Mouse (Mus musculus): Measurements from ENCODE around the gene Josd2. TPM values are rescaled to one million over a fixed set of nuclear protein-coding genes. Genes with fewer than 3 reads are reported as not detected.

The Josd2 gene
- polyA plus RNA-seq, 1 experiment from 2014 or later: 169 TPM

DNA sequence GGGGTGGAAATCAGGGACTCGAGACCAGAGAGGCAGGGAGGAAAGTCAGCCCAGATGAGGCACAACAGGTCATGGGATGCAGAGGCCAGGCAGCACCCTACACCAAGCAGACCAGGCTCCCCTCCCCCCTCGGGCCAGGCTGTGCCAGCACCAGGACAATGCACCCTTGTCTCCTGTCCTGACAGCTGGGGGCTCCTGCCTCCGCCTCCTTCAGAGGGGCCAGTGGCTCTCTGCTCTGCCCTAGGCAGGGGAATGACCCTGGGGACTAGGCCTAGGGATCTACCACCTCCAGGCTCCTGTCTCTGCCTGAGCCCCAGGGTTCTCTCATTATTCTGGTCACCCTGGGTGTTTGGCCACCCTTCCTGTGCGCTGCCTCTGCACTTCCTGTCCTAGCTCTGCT is 6.6 kb downstream of the Josd2 start:
- H3K4me1 ChIP-seq (ENCODE audit: control insufficient read depth, insufficient read depth, low read length): peaks cover 49% of the 10 kb centered on the region
- no peaks in the 10 kb centered on the region for H3K27me3 ChIP-seq (ENCODE audit: control insufficient read depth, insufficient read depth, low read length)
- no peaks in the 10 kb centered on the region for H3K9me3 ChIP-seq (replicated peaks; ENCODE audit: control insufficient read depth, low read length)
- peak overlapping the region; percentile 71 for H3K4me2 ChIP-seq
- H3K9ac ChIP-seq (ENCODE audit: low read depth, low read length): peak overlapping the region; percentile 96
- peak overlapping the region; percentile 58 for H3K4me3 ChIP-seq (ENCODE audit: low read depth, low read length)
- 6% methylated on average over 4 of the region's 4 CpGs for WGBS (ENCODE audit: insufficient replicate concordance)
- H3K27ac ChIP-seq (ENCODE audit: low read depth, low read length): peak overlapping the region; percentile 100
- no peaks in the 10 kb centered on the region for H3K36me3 ChIP-seq (ENCODE audit: control insufficient read depth, insufficient read depth, low read length)
- no peak for ATAC-seq (replicated peaks; ENCODE audit: insufficient number of reproducible peaks, low FRiP score, low TSS enrichment)

DNA sequence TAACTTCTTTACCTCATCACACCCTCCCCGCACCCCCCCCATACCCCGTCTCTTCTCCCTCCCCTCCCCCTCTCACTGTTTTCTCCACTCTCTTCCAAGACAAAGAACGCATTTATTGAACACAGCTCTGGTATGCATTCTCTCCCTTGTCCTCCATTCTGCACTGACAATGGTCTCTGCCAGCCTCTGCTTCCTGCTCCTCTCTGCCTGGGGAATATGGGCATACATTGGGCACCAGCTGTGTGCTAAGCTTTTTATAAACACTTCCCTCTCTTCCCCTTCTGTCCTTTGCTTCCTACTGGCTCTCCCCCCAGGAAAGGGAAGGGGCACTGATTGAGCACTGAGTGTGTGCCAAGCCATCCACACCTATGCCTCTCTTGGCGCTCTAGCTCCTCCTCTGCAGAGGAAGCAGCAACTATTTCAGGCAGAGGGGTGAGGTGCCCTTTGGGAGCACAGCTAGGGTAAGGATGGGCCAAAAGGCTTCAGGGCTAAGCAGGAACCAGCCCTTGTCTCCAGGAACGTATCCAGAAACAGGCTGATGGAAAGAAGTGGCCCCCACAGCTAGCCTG is 7.3 kb downstream of the Josd2 start:
- H3K9me3 ChIP-seq (replicated peaks; ENCODE audit: control insufficient read depth, low read length): no peaks in the 10 kb centered on the region
- H3K9ac ChIP-seq (ENCODE audit: low read depth, low read length): peak overlapping the region; percentile 96

DNA sequence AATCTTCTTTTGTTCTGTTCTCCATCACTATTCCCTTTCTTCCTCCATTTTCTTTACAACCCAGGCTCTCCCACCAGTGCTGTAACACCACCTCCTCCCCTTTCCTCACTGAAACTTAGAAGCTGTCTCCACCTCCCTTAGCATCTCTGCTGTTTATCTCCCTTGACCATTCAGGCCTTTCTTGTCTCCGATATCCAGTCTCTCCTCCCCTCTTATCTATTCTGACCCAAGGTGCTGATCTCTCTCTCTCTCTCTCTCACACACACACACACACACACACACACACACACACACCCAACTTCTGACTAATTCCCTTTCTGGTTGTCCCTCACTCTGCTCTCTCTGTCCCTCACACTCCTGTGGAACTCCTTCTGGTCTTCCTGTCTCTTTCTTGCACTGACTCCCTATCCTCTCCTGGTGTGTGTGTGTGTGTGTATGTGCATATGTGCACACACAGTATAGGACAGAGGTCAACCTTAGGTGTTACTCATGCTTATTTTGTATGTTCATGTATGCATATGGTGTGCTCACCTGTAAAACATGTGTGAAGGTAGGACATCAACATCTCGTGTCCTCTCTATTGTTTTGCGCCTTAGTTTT is 15.2 kb downstream of the Josd2 start:
- Histone ChIP-seq H3K27me3 (ENCODE audit: control insufficient read depth, insufficient read depth, low read length) (no peaks in the 10 kb centered on the region), H3K9me3 (replicated peaks; ENCODE audit: control insufficient read depth, low read length) (no peaks in the 10 kb centered on the region), H3K27ac (ENCODE audit: low read depth, low read length) (peak overlapping the region; percentile 70), H3K4me1 (ENCODE audit: control insufficient read depth, insufficient read depth, low read length) (peaks cover 6% of the 10 kb centered on the region; the same call in 1 of the 2 replicates), H3K9ac (ENCODE audit: low read depth, low read length) (peak overlapping the region; percentile 65), H3K4me3 (ENCODE audit: low read depth, low read length) (peak overlapping the region; percentile 25), H3K36me3 (ENCODE audit: control insufficient read depth, insufficient read depth, low read length) (no peaks in the 10 kb centered on the region), H3K4me2 (peak overlapping the region; percentile 59)
- ATAC-seq (replicated peaks; ENCODE audit: insufficient number of reproducible peaks, low FRiP score, low TSS enrichment): peak; percentile 64
- WGBS (ENCODE audit: insufficient replicate concordance): 48% methylated on average over 3 of the region's 3 CpGs

More for the DNA sequence above, 7.3 kb downstream of the Josd2 start:
- H3K4me3 ChIP-seq (ENCODE audit: low read depth, low read length): peak overlapping the region; percentile 58
- 12% methylated on average over 5 of the region's 5 CpGs for WGBS (ENCODE audit: insufficient replicate concordance)
- H3K4me2 ChIP-seq: peak overlapping the region; percentile 71
- no peaks in the 10 kb centered on the region for H3K36me3 ChIP-seq (ENCODE audit: control insufficient read depth, insufficient read depth, low read length)
- peak overlapping the region; percentile 100 for H3K27ac ChIP-seq (ENCODE audit: low read depth, low read length)
- H3K4me1 ChIP-seq (ENCODE audit: control insufficient read depth, insufficient read depth, low read length): peaks cover 42% of the 10 kb centered on the region
- H3K27me3 ChIP-seq (ENCODE audit: control insufficient read depth, insufficient read depth, low read length): no peaks in the 10 kb centered on the region
- ATAC-seq (replicated peaks; ENCODE audit: insufficient number of reproducible peaks, low FRiP score, low TSS enrichment): no peak

DNA sequence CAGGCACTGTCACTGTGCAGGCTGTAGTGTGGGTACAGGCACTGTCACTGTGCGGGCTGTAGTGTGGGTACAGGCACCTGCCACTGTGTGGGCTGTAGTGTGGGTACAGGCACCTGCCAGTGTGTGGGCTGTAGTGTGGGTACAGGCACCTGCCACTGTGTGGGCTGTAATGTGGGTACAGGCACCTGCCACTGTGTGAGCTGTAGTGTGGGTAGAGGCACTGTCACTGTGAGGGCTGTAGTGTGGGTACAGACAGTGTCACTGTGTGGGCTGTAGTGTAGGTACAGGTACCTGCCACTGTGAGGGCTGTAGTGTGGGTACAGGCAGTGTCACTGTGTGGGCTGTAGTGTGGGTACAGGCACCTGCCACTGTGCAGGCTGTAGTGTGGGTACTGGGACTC is 16.3 kb downstream of the Josd2 start:
- peak overlapping the region; percentile 29; the same call in 1 of the 2 replicates for H3K4me2 ChIP-seq
- 0 out of 2 replicates have a peak overlapping the region, but pooled peaks have one; percentile 1 for H3K9ac ChIP-seq (ENCODE audit: low read depth, low read length)
- peak overlapping the region; percentile 2; the same call in 1 of the 2 replicates for H3K27ac ChIP-seq (ENCODE audit: low read depth, low read length)
- no peaks in the 10 kb centered on the region for H3K27me3 ChIP-seq (ENCODE audit: control insufficient read depth, insufficient read depth, low read length)
- no peak overlapping the region for H3K4me3 ChIP-seq (ENCODE audit: low read depth, low read length)
- no peak for ATAC-seq (replicated peaks; ENCODE audit: insufficient number of reproducible peaks, low FRiP score, low TSS enrichment)
- H3K9me3 ChIP-seq (replicated peaks; ENCODE audit: control insufficient read depth, low read length): no peaks in the 10 kb centered on the region
- H3K36me3 ChIP-seq (ENCODE audit: control insufficient read depth, insufficient read depth, low read length): no peaks in the 10 kb centered on the region
- 86% methylated on average over 1 of the region's 1 CpGs for WGBS (ENCODE audit: insufficient replicate concordance)
- peaks cover 6% of the 10 kb centered on the region; the same call in 1 of the 2 replicates for H3K4me1 ChIP-seq (ENCODE audit: control insufficient read depth, insufficient read depth, low read length)

DNA sequence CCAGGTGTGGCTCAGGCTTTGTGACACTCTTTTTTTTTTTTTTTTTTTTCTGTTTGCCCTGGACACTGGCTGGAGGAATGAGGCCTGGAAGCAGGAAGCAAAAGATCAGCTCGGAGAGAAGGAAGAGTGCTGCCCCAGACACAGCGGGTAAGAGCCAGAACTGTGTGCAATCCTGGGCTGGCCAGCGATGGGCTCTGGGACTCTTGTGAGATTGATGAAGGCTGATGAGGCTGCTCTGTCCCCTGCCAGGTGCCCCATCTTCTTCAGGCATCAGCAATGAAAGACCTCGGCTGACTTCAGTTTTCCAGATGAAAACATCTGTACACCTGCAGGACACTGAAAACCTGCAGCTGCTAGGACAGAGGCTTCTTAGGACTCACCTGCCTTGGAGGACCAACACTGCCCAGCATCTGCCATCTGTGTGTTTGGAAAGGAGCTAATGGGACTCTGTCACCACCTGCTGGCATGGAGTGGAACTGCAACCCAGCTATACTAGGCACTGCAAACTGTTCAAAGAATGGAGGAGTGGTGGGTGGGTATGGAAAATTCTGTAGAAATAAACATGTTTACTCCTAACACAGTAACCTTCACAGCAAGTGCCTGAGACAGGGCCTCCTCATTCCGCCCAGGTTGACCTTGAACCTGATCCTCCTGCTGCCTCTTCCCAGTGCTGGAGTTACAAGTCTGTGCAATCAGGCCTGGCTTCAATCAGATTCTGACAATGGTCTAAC is 17.2 kb downstream of the Josd2 start:
- 34% methylated on average over 5 of the region's 5 CpGs for WGBS (ENCODE audit: insufficient replicate concordance)
- Histone ChIP-seq H3K27me3 (ENCODE audit: control insufficient read depth, insufficient read depth, low read length) (no peaks in the 10 kb centered on the region), H3K9ac (ENCODE audit: low read depth, low read length) (no peak overlapping the region), H3K9me3 (replicated peaks; ENCODE audit: control insufficient read depth, low read length) (no peaks in the 10 kb centered on the region), H3K27ac (ENCODE audit: low read depth, low read length) (0 out of 2 replicates have a peak overlapping the region, but pooled peaks have one; percentile 2), H3K4me3 (ENCODE audit: low read depth, low read length) (no peak overlapping the region), H3K4me2 (no peak overlapping the region), H3K4me1 (ENCODE audit: control insufficient read depth, insufficient read depth, low read length) (peaks cover 6% of the 10 kb centered on the region; the same call in 1 of the 2 replicates), H3K36me3 (ENCODE audit: control insufficient read depth, insufficient read depth, low read length) (no peaks in the 10 kb centered on the region)
- no peak for ATAC-seq (replicated peaks; ENCODE audit: insufficient number of reproducible peaks, low FRiP score, low TSS enrichment)

DNA sequence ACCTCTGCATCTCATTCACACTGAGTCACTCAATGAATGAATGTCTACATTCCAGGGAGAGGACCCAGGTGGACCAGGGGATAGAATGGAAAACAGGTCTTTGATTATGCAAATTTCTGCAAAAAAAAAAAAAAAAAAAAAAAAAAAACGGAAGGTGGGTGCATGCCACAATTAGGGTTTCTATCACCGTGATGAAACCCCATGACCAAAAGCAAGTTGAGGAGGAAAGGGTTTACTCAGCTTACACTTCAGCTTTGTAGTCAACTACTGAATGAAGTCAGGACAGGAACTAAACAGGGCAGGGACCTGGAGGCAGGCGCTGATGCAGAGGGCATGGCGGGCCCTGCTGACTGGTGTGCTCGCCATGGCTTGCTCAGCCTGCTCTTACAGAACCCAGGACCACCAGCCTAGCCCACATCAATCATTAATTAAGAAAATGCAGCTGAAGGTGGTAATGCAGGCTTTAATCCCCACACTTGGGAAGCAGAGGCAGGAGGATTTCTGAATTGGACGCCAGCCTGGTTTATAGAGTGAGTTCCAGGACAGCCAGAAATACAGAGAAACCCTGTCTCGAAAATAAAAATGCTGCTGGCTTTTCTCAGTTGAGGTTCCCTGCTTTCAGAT is 17.9 kb downstream of the Josd2 start:
- no peaks in the 10 kb centered on the region for H3K27me3 ChIP-seq (ENCODE audit: control insufficient read depth, insufficient read depth, low read length)
- H3K27ac ChIP-seq (ENCODE audit: low read depth, low read length): no peak overlapping the region; the same call in 1 of the 2 replicates
- H3K36me3 ChIP-seq (ENCODE audit: control insufficient read depth, insufficient read depth, low read length): no peaks in the 10 kb centered on the region
- no peak overlapping the region for H3K9ac ChIP-seq (ENCODE audit: low read depth, low read length)
- H3K4me2 ChIP-seq: no peak overlapping the region
- H3K4me3 ChIP-seq (ENCODE audit: low read depth, low read length): no peak overlapping the region
- H3K9me3 ChIP-seq (replicated peaks; ENCODE audit: control insufficient read depth, low read length): no peaks in the 10 kb centered on the region
- no peak for ATAC-seq (replicated peaks; ENCODE audit: insufficient number of reproducible peaks, low FRiP score, low TSS enrichment)
- WGBS (ENCODE audit: insufficient replicate concordance): 69% methylated on average over 7 of the region's 7 CpGs
- peaks cover 6% of the 10 kb centered on the region; the same call in 1 of the 2 replicates for H3K4me1 ChIP-seq (ENCODE audit: control insufficient read depth, insufficient read depth, low read length)

DNA sequence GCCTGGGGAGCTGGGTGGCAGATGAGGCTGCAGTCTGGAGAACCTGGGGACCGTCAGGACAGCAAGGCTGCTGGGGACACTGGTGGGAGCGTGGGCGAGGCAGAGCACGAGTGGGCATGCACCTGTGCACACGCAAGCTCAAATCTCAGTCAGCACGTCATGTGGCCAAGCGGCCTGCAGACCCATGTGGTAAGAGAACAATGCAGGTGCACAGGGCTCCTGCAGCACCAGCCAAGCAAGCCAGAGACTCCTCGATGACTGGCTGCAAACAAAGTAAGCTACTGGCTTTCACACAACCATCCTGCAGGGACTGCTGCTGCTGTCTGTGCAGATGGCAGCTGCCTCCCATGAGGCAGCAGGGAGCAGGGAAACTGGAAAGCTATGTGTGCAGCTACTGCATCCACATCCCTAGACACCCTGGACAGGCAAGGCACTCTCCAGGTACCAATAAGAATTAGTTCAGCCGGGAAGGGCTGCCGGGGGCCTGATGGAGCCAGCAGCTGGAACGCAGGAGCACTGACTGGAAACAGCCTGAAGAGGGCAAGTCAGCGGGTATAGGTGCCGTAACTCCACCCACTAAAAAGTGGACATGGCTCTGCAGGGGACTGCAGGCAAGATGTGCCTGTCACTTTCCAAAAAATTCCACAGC is 19.3 kb downstream of the Josd2 start:
- H3K4me1 ChIP-seq (ENCODE audit: control insufficient read depth, insufficient read depth, low read length): peaks cover 6% of the 10 kb centered on the region; the same call in 1 of the 2 replicates
- peaks cover 4% of the 10 kb centered on the region; the same call in 1 of the 2 replicates for H3K36me3 ChIP-seq (ENCODE audit: control insufficient read depth, insufficient read depth, low read length)
- no peak overlapping the region for H3K4me3 ChIP-seq (ENCODE audit: low read depth, low read length)
- H3K9me3 ChIP-seq (replicated peaks; ENCODE audit: control insufficient read depth, low read length): no peaks in the 10 kb centered on the region
- WGBS (ENCODE audit: insufficient replicate concordance): 49% methylated on average over 13 of the region's 13 CpGs
- no peak overlapping the region for H3K4me2 ChIP-seq
- H3K27ac ChIP-seq (ENCODE audit: low read depth, low read length): peak overlapping the region; percentile 46
- H3K27me3 ChIP-seq (ENCODE audit: control insufficient read depth, insufficient read depth, low read length): no peaks in the 10 kb centered on the region
- no peak for ATAC-seq (replicated peaks; ENCODE audit: insufficient number of reproducible peaks, low FRiP score, low TSS enrichment)
- H3K9ac ChIP-seq (ENCODE audit: low read depth, low read length): no peak overlapping the region

DNA sequence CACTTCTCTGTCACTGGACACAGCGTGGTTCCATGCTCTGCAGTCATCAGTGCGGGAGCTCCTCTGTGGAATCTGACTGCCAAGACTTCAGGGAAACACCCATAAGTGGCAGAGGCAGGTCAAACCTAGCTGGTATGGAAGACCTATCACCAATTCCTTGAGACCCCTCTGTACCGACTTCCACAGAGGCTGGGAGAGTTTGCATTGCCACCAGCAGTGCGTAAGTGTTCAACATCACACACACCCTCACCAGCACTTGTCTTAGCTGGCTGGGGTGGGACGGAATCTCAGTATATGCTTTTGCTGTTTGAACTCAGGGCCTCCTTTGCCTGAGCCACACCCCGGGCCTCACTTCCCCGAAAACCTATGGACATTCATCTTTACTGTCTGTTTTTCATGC is 20.2 kb downstream of the Josd2 start:
- Histone ChIP-seq H3K9me3 (replicated peaks; ENCODE audit: control insufficient read depth, low read length) (no peaks in the 10 kb centered on the region), H3K4me2 (no peak overlapping the region), H3K4me3 (ENCODE audit: low read depth, low read length) (no peak overlapping the region), H3K9ac (ENCODE audit: low read depth, low read length) (no peak overlapping the region), H3K27me3 (ENCODE audit: control insufficient read depth, insufficient read depth, low read length) (no peaks in the 10 kb centered on the region), H3K4me1 (ENCODE audit: control insufficient read depth, insufficient read depth, low read length) (peaks cover 2% of the 10 kb centered on the region; the same call in 1 of the 2 replicates), H3K27ac (ENCODE audit: low read depth, low read length) (no peak overlapping the region), H3K36me3 (ENCODE audit: control insufficient read depth, insufficient read depth, low read length) (peaks cover 9% of the 10 kb centered on the region)
- ATAC-seq (replicated peaks; ENCODE audit: insufficient number of reproducible peaks, low FRiP score, low TSS enrichment): no peak
- 85% methylated on average over 7 of the region's 7 CpGs for WGBS (ENCODE audit: insufficient replicate concordance)

Data from heart, embryonic 11.5 days (tissue).